Mouse (Mus musculus) lung, postnatal 4 days (tissue): Measurements from ENCODE around the gene Limd1.

Source experiments
- DNase-seq, 2 experiments: peaks; one replicate each; pipeline ENCODE4 v3.0.0; 2021

Limd1 gene

DNA sequence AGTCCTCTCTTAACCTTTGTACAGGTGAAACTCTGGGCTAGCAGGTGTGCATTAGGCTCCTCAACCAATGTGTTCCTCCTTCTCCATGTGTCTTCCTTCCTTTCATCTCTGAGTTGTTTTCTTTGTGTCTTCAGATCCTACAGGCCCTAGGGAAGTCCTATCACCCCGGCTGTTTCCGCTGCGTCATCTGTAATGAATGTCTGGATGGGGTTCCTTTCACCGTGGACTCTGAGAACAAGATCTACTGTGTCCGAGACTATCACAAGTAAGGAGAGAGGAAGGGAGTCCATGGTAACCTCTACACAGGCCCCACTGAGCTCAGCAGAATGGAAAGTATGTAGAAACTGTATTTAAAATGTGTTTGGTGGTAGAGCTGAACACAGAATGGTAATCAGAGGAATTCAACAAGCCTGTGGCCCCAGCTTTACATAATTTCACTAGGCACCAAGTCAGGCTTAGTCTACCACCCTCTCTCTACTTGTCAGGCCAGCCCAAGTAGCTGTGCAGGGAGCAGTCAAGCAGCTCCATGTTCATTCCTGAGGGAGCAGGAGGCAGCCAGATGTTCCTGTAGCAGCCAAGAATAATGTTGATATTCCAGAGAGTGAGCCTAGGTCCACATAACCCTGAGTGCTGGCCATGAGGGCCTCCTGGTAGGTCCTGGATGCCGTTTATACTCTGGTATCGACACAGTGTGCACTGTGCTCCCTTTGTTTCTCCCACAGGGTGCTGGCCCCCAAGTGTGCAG is 38.3 kb downstream of the Limd1 start:
- DNase-seq = no peak

GRCm38 (mm10) chr9:123518969-123519894 is 40.7 kb downstream of the Limd1 start:
- peak in 1 of 2 experiments; percentile 51 for DNase-seq

GRCm38 (mm10) chr9:123520735-123521134 is 42.2 kb downstream of the Limd1 start:
- DNase-seq = no peak

DNA sequence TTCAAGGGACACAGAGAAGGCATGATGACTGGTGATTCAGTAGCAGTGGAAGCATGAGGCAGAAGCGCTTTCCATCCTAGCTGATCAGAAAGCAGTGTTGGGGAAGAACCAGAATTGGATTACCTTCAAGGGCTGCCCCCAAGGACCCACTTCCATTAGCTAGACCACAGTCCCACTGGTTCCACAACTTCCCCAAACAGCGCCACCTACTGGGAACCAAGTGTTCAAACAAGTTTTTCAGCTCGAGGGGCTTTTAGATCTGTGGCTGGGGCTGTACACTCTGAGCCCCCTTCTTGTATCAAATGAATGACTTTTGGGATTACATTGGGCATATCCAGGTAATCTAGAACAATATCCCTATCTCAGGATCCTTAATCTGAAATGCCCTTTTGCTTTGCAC is 45.2 kb downstream of the Limd1 start:
- DNase-seq = peak; percentile 37 to 61

GRCm38 (mm10) chr9:123525095-123525494 is 46.6 kb downstream of the Limd1 start:
- peak; percentile 46 to 78 for DNase-seq

- no peak for DNase-seq
These were observed 48.0 kb downstream of the Limd1 start for GRCm38 (mm10) chr9:123526502-123526901.

DNA sequence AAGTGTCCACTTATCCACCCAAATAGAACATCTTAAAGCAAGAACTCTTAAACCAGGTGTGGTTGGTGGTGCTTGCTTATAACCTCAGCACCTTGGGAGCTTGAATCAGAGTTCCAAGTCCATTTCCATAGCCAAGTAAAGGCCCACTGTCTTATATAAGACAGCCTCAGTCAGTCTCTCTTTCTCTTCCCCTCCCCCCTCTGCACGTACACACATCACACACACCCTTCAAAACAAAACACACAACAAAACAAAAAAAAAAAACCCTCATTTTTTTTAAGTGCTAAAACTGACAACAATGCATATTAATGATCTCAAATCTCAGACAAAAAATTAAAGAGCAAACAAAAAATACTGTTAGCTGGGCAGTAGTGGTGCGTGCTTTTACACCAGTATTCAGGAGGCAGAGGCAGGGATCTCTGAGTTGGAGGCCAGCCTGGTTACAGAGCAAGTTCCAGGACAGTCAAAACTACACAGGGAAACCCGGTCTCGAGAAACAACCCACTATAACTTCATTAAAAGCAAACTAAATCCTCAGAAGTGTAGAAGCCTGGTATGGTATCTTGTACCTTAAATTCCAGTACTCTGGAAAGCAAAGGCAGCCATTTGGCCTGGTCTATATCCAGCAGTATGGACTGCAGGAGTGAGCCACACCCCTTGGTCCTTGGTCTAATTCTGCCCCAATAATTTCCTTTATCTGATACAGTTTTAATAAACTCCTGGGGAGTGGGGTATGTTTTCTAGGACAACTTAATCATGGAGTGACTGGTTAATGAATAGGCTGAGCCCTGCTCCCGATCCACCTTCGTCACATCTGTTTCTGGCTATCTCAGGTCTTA is 49.8 kb downstream of the Limd1 start:
- DNase-seq = no peak

GRCm38 (mm10) chr9:123528926-123529295 is 50.4 kb downstream of the Limd1 start:
- DNase-seq = peak; percentile 44 to 54

- peak; percentile 98 to 100 for DNase-seq
These were observed 51.1 kb downstream of the Limd1 start, which contains the start of gene Sacm1l for GRCm38 (mm10) chr9:123529392-123530157. Gene Sacm1l (plus strand): TSS chr9:123529759.

DNA sequence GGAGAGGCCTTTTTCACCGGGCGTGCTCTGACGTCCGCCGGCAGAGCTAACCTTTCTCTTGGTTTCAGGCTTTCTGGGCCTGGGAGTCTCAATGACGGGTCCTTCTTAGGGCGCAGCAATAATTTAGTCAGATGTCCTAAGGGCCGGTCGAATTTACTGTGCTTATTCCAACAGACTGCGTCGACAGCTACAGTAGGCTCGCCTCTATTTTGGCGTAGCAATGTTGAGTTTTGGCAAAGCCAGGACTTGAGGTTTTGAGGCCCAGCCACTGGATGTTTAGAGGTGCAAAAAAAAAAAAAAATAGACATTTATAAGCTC is 51.6 kb downstream of the Limd1 start:
- no peak for DNase-seq

- DNase-seq = no peak
These were observed 52.1 kb downstream of the Limd1 start for GRCm38 (mm10) chr9:123530566-123531130.

DNA sequence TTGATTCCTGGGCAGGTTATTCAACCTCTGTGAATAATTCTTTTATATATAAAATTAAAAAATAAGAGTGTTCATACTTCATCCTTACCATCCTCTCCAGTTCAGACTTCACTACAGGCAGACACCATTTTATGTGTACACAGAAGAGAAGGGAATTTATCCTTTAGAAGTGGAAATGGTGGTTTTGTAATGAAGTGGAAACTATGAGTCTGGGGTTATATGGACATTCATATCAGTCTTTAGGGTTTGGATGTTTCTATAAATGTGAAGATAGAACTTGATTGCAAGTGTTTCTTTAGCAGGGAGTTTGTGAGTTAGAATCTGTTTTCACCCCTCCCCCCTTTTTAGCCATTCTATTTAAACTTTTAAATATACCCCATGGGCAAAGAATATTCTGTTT is 52.7 kb downstream of the Limd1 start:
- DNase-seq = no peak

DNA sequence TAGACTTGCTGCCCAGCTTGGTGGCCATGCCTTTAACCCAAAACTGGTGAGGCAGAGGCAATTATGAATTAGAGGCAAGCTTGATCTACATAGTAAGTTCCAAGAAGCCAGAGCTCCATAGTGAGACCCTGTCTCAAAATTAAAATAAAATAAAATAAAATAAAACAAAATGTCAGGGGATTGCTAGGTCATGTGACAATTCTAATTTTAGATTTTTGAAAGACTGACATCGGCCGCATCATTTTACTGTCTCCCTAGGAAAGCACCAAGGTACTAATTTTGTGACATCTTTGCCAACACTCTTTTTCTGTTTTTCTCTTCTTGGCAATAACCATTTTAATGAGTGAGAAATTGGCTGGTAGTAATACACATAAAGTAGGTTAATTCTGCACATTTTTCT is 58.1 kb downstream of the Limd1 start:
- DNase-seq = no peak

DNA sequence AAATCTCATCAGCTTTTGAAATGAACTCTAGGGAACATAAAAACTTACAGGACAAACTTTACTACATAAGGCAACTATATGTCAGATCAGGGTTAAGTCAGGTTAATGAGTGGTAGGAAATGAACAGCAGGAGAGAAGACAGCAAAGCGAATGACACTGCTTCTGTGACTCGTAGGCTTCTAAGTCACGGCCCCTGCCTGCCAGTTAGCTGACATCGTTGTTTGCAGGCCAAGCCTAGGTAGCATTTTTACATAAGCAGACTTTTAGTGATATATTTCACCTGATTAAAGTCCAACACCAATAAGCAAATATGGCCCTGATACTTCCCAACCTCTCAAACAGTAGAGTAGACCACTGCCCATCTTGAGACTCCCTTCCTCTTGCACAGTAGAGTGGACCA is 59.7 kb downstream of the Limd1 start:
- no peak for DNase-seq

- DNase-seq = no peak
These were observed 60.6 kb downstream of the Limd1 start for GRCm38 (mm10) chr9:123539093-123539492.

GRCm38 (mm10) chr9:123539823-123540222 is 61.3 kb downstream of the Limd1 start:
- DNase-seq = no peak

DNA sequence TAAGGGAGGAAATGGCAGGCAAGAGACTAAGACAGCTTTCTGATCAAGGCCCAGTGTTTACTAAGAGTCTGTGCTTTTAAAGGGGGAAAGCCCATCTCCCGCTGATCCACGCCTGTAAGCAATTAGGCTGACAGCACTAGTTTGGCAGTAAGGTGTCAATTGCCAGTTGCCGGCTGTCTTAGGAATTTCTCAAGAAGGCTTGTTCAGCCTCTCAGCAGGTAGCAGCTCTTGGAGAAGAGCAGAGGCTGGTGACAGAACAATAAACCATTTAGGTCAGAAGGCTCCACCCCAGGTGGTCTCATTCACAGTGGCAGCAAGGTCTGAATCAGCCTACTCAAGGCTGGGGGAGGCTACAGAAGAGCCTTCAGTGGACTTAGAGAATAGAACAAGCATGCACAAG is 76.1 kb downstream of the Limd1 start:
- DNase-seq = no peak
